Mouse (Mus musculus) stomach, postnatal 0 days (tissue): Measurements from ENCODE around the gene Klk1b26.

Experiments
- CTCF ChIP-seq: IDR thresholded peaks from 2 replicates; pipeline ENCODE4 v1.5.1; 2016; ENCODE audit warnings: antibody characterized with exemption, low read depth, mild to moderate bottlenecking, moderate library complexity
- EP300 ChIP-seq: optimal IDR thresholded peaks from 2 replicates; pipeline ENCODE3; 2016; ENCODE audit warnings: antibody characterized with exemption

DNA sequence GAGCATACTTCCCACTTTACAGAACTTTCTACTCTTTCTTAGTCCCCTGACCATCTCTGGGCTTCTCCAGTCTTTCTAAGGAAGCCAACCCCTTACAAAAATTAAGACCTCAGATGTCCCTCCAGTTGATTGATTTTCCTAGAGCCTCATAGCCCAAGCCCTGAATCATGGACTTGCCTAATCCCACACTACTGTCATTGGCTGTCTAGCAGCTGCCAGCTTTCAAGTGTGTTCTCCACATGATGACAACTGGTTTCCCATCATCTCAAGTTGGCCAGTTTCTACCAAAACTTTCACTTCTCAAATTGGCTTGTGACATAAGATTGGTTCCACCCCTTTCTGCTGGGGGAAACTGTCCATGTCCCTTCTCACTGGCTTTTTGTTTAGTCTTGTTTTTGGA is 7.1 kb upstream of the Klk1b26 start:
- no peak for TF ChIP-seq CTCF
- TF ChIP-seq EP300: no peak
